ENCODE assay signal across 20 mouse cellular contexts in genomic region chr10:99156808-99157207, GRCm38 (mm10). TPM values are rescaled to one million over a fixed set of nuclear protein-coding genes. Genes with fewer than 3 reads are reported as not detected.
DNase-seq lines count a peak whose midpoint lies in the region; ATAC-seq and TF ChIP-seq lines count a peak whose summit lies in the region.
"Had no signal": no experiment of that assay in that cellular context is flagged by ENCODE, and none has a peak within 500 bp of the region (broad histone marks: within the 10 kb centered on the region; RNA-seq: fewer than 3 reads in every experiment).

No protein-coding gene starts in this region.

- H3K27ac ChIP-seq in forebrain, embryonic 14.5 days (ENCODE audit: low read depth, low read length): no peak overlapping the region
- no peak overlapping the region for H3K27ac ChIP-seq in forebrain, embryonic 12.5 days
- H3K27ac ChIP-seq in lung, postnatal 0 days (ENCODE audit: low read length): no peak overlapping the region
- H3K27ac ChIP-seq: heart, embryonic 13.5 days; limb, embryonic 13.5 days; midbrain, embryonic 12.5 days had no signal

- H3K9me3 ChIP-seq in forebrain, embryonic 14.5 days (replicated peaks; ENCODE audit: control insufficient read depth, low read length): no peaks in the 10 kb centered on the region
- no peaks in the 10 kb centered on the region for H3K9me3 ChIP-seq in forebrain, embryonic 12.5 days
- H3K9me3 ChIP-seq in lung, postnatal 0 days (ENCODE audit: low read length): no peaks in the 10 kb centered on the region
- H3K9me3 ChIP-seq: heart, embryonic 13.5 days; limb, embryonic 13.5 days; midbrain, embryonic 12.5 days had no signal

- ATAC-seq in forebrain, embryonic 14.5 days: peak; percentile 23; the same call in 1 of the 2 replicates
- no peak for ATAC-seq in forebrain, embryonic 12.5 days (ENCODE audit: low FRiP score)
- no peak for ATAC-seq in lung, postnatal 0 days
- ATAC-seq: forebrain, embryonic 16.5 days had no signal

- H3K4me2 ChIP-seq in forebrain, embryonic 14.5 days (ENCODE audit: low read length): no peak overlapping the region
- no peak overlapping the region for H3K4me2 ChIP-seq in forebrain, embryonic 12.5 days
- H3K4me2 ChIP-seq in lung, postnatal 0 days (replicated peaks; ENCODE audit: low read depth, low read length): no peak overlapping the region
- H3K4me2 ChIP-seq: heart, embryonic 13.5 days; limb, embryonic 13.5 days; midbrain, embryonic 12.5 days had no signal

- H3K4me3 ChIP-seq in forebrain, embryonic 14.5 days (ENCODE audit: low read depth, low read length): no peak overlapping the region
- no peak overlapping the region for H3K4me3 ChIP-seq in forebrain, embryonic 12.5 days (replicated peaks)
- H3K4me3 ChIP-seq in lung, postnatal 0 days (ENCODE audit: low read depth, low read length): no peak overlapping the region
- H3K4me3 ChIP-seq: heart, embryonic 13.5 days; limb, embryonic 13.5 days; midbrain, embryonic 12.5 days had no signal

- TF ChIP-seq EP300 in lung, postnatal 0 days (IDR thresholded peaks at IDR 0.05): no peak

- H3K27me3 ChIP-seq in forebrain, embryonic 14.5 days (replicated peaks; ENCODE audit: control insufficient read depth, insufficient read depth, low read length): no peaks in the 10 kb centered on the region
- H3K27me3 ChIP-seq in forebrain, embryonic 12.5 days: no peaks in the 10 kb centered on the region
- no peaks in the 10 kb centered on the region for H3K27me3 ChIP-seq in lung, postnatal 0 days (replicated peaks; ENCODE audit: insufficient read depth, low read length)
- H3K27me3 ChIP-seq: heart, embryonic 13.5 days; limb, embryonic 13.5 days; midbrain, embryonic 12.5 days had no signal

- H3K4me1 ChIP-seq in forebrain, embryonic 14.5 days (ENCODE audit: control insufficient read depth, insufficient read depth, low read length): no peaks in the 10 kb centered on the region
- H3K4me1 ChIP-seq in forebrain, embryonic 12.5 days: no peaks in the 10 kb centered on the region
- H3K4me1 ChIP-seq in lung, postnatal 0 days (ENCODE audit: insufficient read depth, low read depth, low read length): no peaks in the 10 kb centered on the region
- H3K4me1 ChIP-seq: heart, embryonic 13.5 days; midbrain, embryonic 12.5 days had no signal

- peak; percentile 29; the same call in 1 of the 2 replicates for TF ChIP-seq CTCF in lung, postnatal 0 days (IDR thresholded peaks at IDR 0.05)

- H3K36me3 ChIP-seq in forebrain, embryonic 14.5 days (ENCODE audit: control insufficient read depth, insufficient read depth, low read length): peaks cover 17% of the 10 kb centered on the region
- H3K36me3 ChIP-seq in forebrain, embryonic 12.5 days (replicated peaks): peaks cover 20% of the 10 kb centered on the region
- H3K36me3 ChIP-seq in lung, postnatal 0 days (ENCODE audit: insufficient read depth, low read length): no peaks in the 10 kb centered on the region

- WGBS in forebrain, embryonic 14.5 days: 94% methylated on average over 5 of the region's 5 CpGs
- 97% methylated on average over 5 of the region's 5 CpGs for WGBS in forebrain, embryonic 12.5 days
- 91% methylated on average over 5 of the region's 5 CpGs for WGBS in lung, postnatal 0 days

- H3K9ac ChIP-seq in forebrain, embryonic 14.5 days (ENCODE audit: low read length): no peak overlapping the region
- no peak overlapping the region for H3K9ac ChIP-seq in forebrain, embryonic 12.5 days
- no peak overlapping the region for H3K9ac ChIP-seq in lung, postnatal 0 days (replicated peaks; ENCODE audit: low read depth)
- H3K9ac ChIP-seq: heart, embryonic 13.5 days; limb, embryonic 13.5 days; midbrain, embryonic 12.5 days had no signal

- DNase-seq in forebrain, embryonic 14.5 days (ENCODE audit: low spot score): no peak
- no peak for DNase-seq in lung, postnatal 0 days (ENCODE audit: low spot score)
- DNase-seq in lung, postnatal 4 days: no peak
- DNase-seq in R1 (ENCODE audit: low read depth, low spot score): peak; percentile 59
- peak; percentile 38 for DNase-seq in naive thymus-derived CD4-positive, alpha-beta T cell, adult 2 months (ENCODE audit: low read depth)
- DNase-seq in Muller cell, postnatal 12 days (ENCODE audit: inconsistent ontology term): no peak
- no peak for DNase-seq in left cerebral cortex, adult 9 months (ENCODE audit: low spot score in 2 of 2)
- DNase-seq: adrenal gland, postnatal 25 days; gastrocnemius, postnatal 10 days; kidney, adult 11 months; kidney, postnatal 36 days; layer of hippocampus, postnatal 36 days; lung, postnatal 10 days had no signal

RNA-seq across cellular contexts. Expression of gene Phxr2, which starts 30.7 kb away (rescaled TPM):
- polyA plus RNA-seq in forebrain, embryonic 14.5 days (2014; fragmentation: Nextera tagmentation; extraction: Ambion mirVana): not detected in 2 replicates
- polyA plus RNA-seq in forebrain, embryonic 12.5 days (2016; fragmentation: Nextera tagmentation; extraction: Ambion mirVana): not detected in 2 replicates
- polyA plus RNA-seq in lung, postnatal 0 days (2015; fragmentation: Nextera tagmentation; extraction: Ambion mirVana): not detected in 2 replicates
- polyA plus RNA-seq: cortical plate, adult 2 months; heart, embryonic 13.5 days; hindbrain, embryonic 11.5 days; limb, embryonic 13.5 days; midbrain, embryonic 12.5 days had no signal

RNA-seq across cellular contexts. Expression of gene Galnt4, which starts 48.8 kb away (rescaled TPM):
- 2.3 and 3.2 TPM in 2 replicates for polyA plus RNA-seq in forebrain, embryonic 14.5 days (2014; fragmentation: Nextera tagmentation; extraction: Ambion mirVana)
- polyA plus RNA-seq in forebrain, embryonic 12.5 days (2016; fragmentation: Nextera tagmentation; extraction: Ambion mirVana): 4.4 and 5.1 TPM in 2 replicates
- polyA plus RNA-seq in lung, postnatal 0 days (2015; fragmentation: Nextera tagmentation; extraction: Ambion mirVana): 8.0 and 8.9 TPM in 2 replicates

RNA-seq across cellular contexts. Expression of gene Poc1b, which starts 50.0 kb away (rescaled TPM):
- 20.4 and 20.8 TPM in 2 replicates for polyA plus RNA-seq in forebrain, embryonic 14.5 days (2014; fragmentation: Nextera tagmentation; extraction: Ambion mirVana)
- polyA plus RNA-seq in forebrain, embryonic 12.5 days (2016; fragmentation: Nextera tagmentation; extraction: Ambion mirVana): 24.6 and 25.5 TPM in 2 replicates
- polyA plus RNA-seq in lung, postnatal 0 days (2015; fragmentation: Nextera tagmentation; extraction: Ambion mirVana): 6.1 and 6.2 TPM in 2 replicates

Comparison
In these comparisons a context has a peak if more than half of its experiments do, and no peak if none do; other contexts are left out.
1. DNase-seq: peak in R1 (single experiment) and naive thymus-derived CD4-positive, alpha-beta T cell, adult 2 months (single experiment); none in forebrain, embryonic 14.5 days (single experiment), lung, postnatal 0 days (single experiment), lung, postnatal 4 days (0 of 2), Muller cell, postnatal 12 days (single experiment) and left cerebral cortex, adult 9 months (0 of 2).